Mouse (Mus musculus): ENCODE results near the gene H1foo. TPM values are rescaled to one million over a fixed set of nuclear protein-coding genes. Genes with fewer than 3 reads are reported as not detected.
A peak's percentile ranks its signal among the peaks of the same experiment; 100 is the strongest.

H1foo gene
- not detected in 2 replicates for polyA plus RNA-seq (2015; fragmentation: Nextera tagmentation; extraction: Ambion mirVana)

DNA sequence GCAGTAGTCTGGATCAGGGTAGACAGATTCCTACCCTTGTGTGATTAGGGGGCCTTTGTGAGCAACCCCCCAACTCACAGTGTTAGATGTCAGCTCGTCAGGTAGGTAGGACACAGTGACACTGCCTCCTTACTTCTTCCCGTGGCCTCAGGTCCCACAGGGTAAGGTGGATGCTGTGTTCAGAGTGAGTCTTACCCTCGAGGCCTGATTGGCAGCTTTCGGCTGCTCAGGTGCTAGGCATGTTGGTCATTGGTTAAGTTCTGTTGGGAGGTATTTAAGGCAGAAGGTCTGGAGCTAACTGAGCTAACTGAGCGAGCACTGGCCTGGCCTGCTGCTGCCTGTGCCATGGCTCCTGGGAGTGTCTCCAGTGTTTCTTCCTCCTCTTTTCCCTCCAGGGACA is at the start of gene H1foo:
H1foo (plus strand) TSS at position 301 of the 400 bp plus-strand sequence.
- H3K27me3 ChIP-seq = no peaks in the 10 kb centered on the region
- no peaks in the 10 kb centered on the region for H3K36me3 ChIP-seq
- H3K27ac ChIP-seq = no peak within 1 kb of the TSS
- no peaks in the 10 kb centered on the region for H3K9me3 ChIP-seq (replicated peaks)
- H3K9ac ChIP-seq = no peak within 1 kb of the TSS
- H3K4me1 ChIP-seq (replicated peaks) = peaks cover 39% of the 10 kb centered on the region
- no peak within 1 kb of the TSS for H3K4me3 ChIP-seq (replicated peaks)
- DNase-seq (no peak), ATAC-seq (ENCODE audit: low read depth) (no peak)
- no peak within 1 kb of the TSS for H3K4me2 ChIP-seq
- WGBS (ENCODE audit: insufficient replicate concordance) = 52% methylated on average over 5 of the region's 5 CpGs

- H3K4me1 ChIP-seq (replicated peaks) = 0 out of 2 replicates have a peak, but pooled peaks cover 2% of the 10 kb centered on the region
Measured at GRCm38 (mm10) chr6:115896346-115896745, 48.4 kb upstream of the H1foo start.

DNA sequence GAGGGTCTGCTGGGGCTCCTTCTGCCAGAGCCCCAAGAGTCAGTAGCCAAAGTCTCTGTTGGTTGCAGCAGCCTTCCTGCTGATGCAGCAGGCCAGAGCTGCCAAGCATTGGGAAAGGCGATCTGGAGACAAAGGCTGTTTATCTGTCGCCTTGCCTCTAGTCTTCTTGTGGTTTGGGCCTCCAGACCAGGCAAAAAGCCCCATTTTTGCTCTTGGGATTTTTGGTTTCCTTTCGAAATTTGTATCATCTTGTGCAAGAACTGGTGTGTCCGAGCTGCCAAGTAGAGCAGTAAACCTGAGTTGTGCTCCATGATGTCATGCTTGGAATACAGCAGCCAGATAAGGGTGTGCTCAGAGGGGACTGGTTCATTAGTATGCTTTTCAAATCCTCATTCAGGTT is 47.6 kb upstream of the H1foo start:
- ATAC-seq (ENCODE audit: low read depth) (no peak), DNase-seq (no peak)
- Histone ChIP-seq H3K27me3 (no peaks in the 10 kb centered on the region), H3K9ac (no peak overlapping the region), H3K4me1 (replicated peaks) (0 out of 2 replicates have a peak, but pooled peaks cover 2% of the 10 kb centered on the region), H3K9me3 (replicated peaks) (no peaks in the 10 kb centered on the region), H3K27ac (no peak overlapping the region), H3K4me2 (no peak overlapping the region), H3K4me3 (replicated peaks) (no peak overlapping the region), H3K36me3 (no peaks in the 10 kb centered on the region)
- WGBS (ENCODE audit: insufficient replicate concordance) = 39% methylated on average over 4 of the region's 4 CpGs

More at GRCm38 (mm10) chr6:115896346-115896745, 48.4 kb upstream of the H1foo start:
- Histone ChIP-seq H3K27ac (no peak overlapping the region), H3K9ac (no peak overlapping the region), H3K9me3 (replicated peaks) (no peaks in the 10 kb centered on the region), H3K4me2 (no peak overlapping the region), H3K27me3 (no peaks in the 10 kb centered on the region), H3K36me3 (no peaks in the 10 kb centered on the region), H3K4me3 (replicated peaks) (no peak overlapping the region)
- WGBS (ENCODE audit: insufficient replicate concordance) = 67% methylated on average over 1 of the region's 1 CpGs
- ATAC-seq (ENCODE audit: low read depth) = no peak
- no peak for DNase-seq

DNA sequence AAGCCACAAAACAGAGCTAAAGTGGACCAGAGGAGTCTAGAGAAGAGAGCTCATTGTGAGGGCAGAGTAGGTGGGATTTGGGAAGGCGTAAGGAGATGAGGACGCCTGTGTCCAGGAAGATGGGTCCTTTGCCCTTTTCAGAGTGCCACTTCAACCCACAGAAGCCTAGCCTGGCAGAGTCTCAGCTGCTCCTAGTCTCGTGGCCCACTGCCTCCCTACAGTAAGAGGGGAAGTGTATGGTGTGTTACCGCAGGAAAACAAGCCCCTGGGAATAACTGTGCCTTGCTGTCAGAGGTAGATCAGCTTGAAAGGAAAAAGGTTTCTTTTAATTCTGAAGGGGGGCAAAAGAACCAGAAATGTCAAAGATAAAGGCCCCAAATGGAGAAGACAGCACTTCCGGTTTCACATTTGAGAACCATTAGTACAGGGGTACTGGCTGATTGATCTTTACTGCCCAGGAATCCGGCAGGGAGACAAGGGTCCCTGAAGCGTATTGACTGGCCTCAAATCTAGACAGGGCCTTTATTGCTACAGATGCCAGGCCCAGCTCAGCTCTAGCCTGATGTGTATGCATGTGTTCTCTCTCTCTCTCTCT is 46.7 kb upstream of the H1foo start:
- 57% methylated on average over 7 of the region's 7 CpGs for WGBS (ENCODE audit: insufficient replicate concordance)
- H3K36me3 ChIP-seq = no peaks in the 10 kb centered on the region
- DNase-seq = no peak
- no peak for ATAC-seq (ENCODE audit: low read depth)
- no peak overlapping the region for H3K27ac ChIP-seq
- no peak overlapping the region for H3K4me2 ChIP-seq
- H3K9me3 ChIP-seq (replicated peaks) = no peaks in the 10 kb centered on the region
- H3K27me3 ChIP-seq = no peaks in the 10 kb centered on the region
- H3K9ac ChIP-seq = no peak overlapping the region
- no peak overlapping the region for H3K4me3 ChIP-seq (replicated peaks)
- 0 out of 2 replicates have a peak, but pooled peaks cover 2% of the 10 kb centered on the region for H3K4me1 ChIP-seq (replicated peaks)

GRCm38 (mm10) chr6:115901062-115901461 is 43.7 kb upstream of the H1foo start:
- Histone ChIP-seq H3K9ac (no peak overlapping the region), H3K27ac (no peak overlapping the region), H3K27me3 (no peaks in the 10 kb centered on the region), H3K4me1 (replicated peaks) (peaks cover 7% of the 10 kb centered on the region), H3K36me3 (no peaks in the 10 kb centered on the region), H3K4me3 (replicated peaks) (no peak overlapping the region), H3K4me2 (no peak overlapping the region), H3K9me3 (replicated peaks) (no peaks in the 10 kb centered on the region)
- 6% methylated on average over 3 of the region's 3 CpGs for WGBS (ENCODE audit: insufficient replicate concordance)
- DNase-seq (no peak), ATAC-seq (ENCODE audit: low read depth) (no peak)

- ATAC-seq (ENCODE audit: low read depth) (no peak), DNase-seq (no peak)
- Histone ChIP-seq H3K4me1 (replicated peaks) (peaks cover 11% of the 10 kb centered on the region), H3K36me3 (no peaks in the 10 kb centered on the region), H3K4me3 (replicated peaks) (no peak overlapping the region), H3K27me3 (no peaks in the 10 kb centered on the region), H3K27ac (no peak overlapping the region), H3K9ac (no peak overlapping the region), H3K4me2 (no peak overlapping the region), H3K9me3 (replicated peaks) (no peaks in the 10 kb centered on the region)
- 69% methylated on average over 8 of the region's 8 CpGs for WGBS (ENCODE audit: insufficient replicate concordance)
Measured at GRCm38 (mm10) chr6:115901489-115901931, 43.2 kb upstream of the H1foo start.

GRCm38 (mm10) chr6:115902545-115902944 is 42.2 kb upstream of the H1foo start:
- Histone ChIP-seq H3K9ac (no peak overlapping the region), H3K4me3 (replicated peaks) (no peak overlapping the region), H3K9me3 (replicated peaks) (no peaks in the 10 kb centered on the region), H3K27me3 (no peaks in the 10 kb centered on the region), H3K4me1 (replicated peaks) (peaks cover 16% of the 10 kb centered on the region), H3K4me2 (no peak overlapping the region), H3K36me3 (no peaks in the 10 kb centered on the region), H3K27ac (no peak overlapping the region)
- no peak for ATAC-seq (ENCODE audit: low read depth)
- WGBS (ENCODE audit: insufficient replicate concordance) = 62% methylated on average over 3 of the region's 3 CpGs
- DNase-seq = no peak

DNA sequence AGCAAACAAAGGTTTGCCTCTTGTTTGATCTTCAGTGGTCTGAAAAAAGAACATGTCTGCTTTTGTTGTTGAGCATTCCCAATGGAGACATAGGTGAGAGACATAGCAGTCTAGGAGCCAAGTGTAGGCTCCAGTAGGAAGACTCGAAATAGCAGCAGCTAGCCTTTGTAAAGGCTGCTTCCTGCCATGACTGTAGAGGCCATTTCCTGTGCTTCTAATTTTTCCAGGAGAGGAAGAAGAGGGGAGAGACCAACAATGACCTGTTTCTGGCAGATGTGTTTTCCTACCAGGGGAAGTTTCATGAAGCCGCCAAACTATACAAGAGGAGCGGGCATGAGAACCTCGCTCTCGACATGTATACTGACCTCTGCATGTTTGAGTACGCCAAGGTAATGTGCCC is 39.2 kb upstream of the H1foo start:
- Histone ChIP-seq H3K4me1 (replicated peaks) (peaks cover 46% of the 10 kb centered on the region), H3K36me3 (no peaks in the 10 kb centered on the region), H3K9ac (no peak overlapping the region), H3K27ac (no peak overlapping the region), H3K4me2 (no peak overlapping the region), H3K27me3 (no peaks in the 10 kb centered on the region), H3K9me3 (replicated peaks) (no peaks in the 10 kb centered on the region), H3K4me3 (replicated peaks) (no peak overlapping the region)
- 64% methylated on average over 6 of the region's 6 CpGs for WGBS (ENCODE audit: insufficient replicate concordance)
- DNase-seq (no peak), ATAC-seq (ENCODE audit: low read depth) (no peak)

- 14% methylated on average over 1 of the region's 1 CpGs for WGBS (ENCODE audit: insufficient replicate concordance)
- Histone ChIP-seq H3K4me1 (replicated peaks) (peaks cover 47% of the 10 kb centered on the region), H3K9ac (no peak overlapping the region), H3K9me3 (replicated peaks) (no peaks in the 10 kb centered on the region), H3K27ac (no peak overlapping the region), H3K36me3 (no peaks in the 10 kb centered on the region), H3K27me3 (no peaks in the 10 kb centered on the region), H3K4me3 (replicated peaks) (no peak overlapping the region), H3K4me2 (no peak overlapping the region)
- ATAC-seq (ENCODE audit: low read depth) = no peak
- no peak for DNase-seq
Measured at GRCm38 (mm10) chr6:115906455-115906854, 38.3 kb upstream of the H1foo start.

DNA sequence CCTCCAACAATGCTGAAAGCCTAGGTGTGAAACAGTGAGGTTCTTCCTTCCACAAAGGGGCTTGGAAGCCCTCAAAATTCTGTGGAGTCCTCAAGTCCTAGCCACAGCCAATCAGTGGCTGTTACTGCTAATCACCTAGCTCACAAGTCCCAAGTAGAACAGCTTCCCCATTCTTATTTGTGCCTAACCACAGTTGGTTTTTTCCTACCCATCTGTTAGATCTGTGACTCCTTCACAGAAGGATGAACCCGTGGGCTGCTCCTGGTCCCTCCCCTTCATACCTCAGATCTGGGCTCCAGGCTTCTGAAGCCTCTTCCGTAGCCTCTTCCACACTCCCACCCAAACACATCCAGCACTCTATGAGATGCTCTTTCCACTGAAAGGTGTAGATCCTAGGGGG is 37.9 kb upstream of the H1foo start:
- WGBS (ENCODE audit: insufficient replicate concordance) = 26% methylated on average over 2 of the region's 2 CpGs
- H3K4me1 ChIP-seq (replicated peaks) = peaks cover 47% of the 10 kb centered on the region
- H3K4me3 ChIP-seq (replicated peaks) = no peak overlapping the region
- no peak overlapping the region for H3K4me2 ChIP-seq
- H3K27me3 ChIP-seq = no peaks in the 10 kb centered on the region
- no peaks in the 10 kb centered on the region for H3K9me3 ChIP-seq (replicated peaks)
- H3K27ac ChIP-seq = no peak overlapping the region
- no peaks in the 10 kb centered on the region for H3K36me3 ChIP-seq
- H3K9ac ChIP-seq = no peak overlapping the region
- no peak for ATAC-seq (ENCODE audit: low read depth)
- DNase-seq = no peak

DNA sequence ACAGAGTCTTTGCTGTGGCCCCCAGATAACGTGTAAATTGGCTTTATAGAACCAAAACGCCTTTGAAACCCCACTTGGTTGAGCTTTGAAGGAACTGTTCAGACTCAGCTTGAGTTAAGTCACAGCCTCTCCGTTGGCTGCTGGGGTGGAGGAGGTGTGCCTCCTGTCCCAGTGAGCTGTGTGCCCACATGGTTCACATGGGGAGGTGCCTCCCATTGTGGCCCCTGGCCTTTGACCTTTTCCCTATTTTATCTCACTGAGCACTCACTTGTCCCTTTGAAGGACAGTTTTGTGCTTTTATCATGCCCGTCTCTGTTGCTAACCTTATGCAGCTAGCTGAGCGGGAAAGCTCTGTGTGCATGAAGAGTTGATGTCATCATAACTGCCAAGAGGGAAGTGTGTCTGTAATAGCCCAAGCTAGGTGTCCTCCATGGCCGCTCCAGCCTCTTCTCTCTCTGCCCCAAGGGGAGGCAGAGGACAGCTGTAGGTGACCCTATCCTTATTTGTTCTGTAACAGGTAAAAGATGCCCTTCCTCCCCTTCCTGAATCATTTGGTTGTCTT is 36.2 kb upstream of the H1foo start:
- ATAC-seq (ENCODE audit: low read depth) (peak; percentile 43), DNase-seq (peak; percentile 15)
- peaks cover 47% of the 10 kb centered on the region for H3K4me1 ChIP-seq (replicated peaks)
- H3K4me2 ChIP-seq = no peak overlapping the region
- no peaks in the 10 kb centered on the region for H3K9me3 ChIP-seq (replicated peaks)
- no peak overlapping the region for H3K27ac ChIP-seq
- H3K27me3 ChIP-seq = no peaks in the 10 kb centered on the region
- WGBS (ENCODE audit: insufficient replicate concordance) = 12% methylated on average over 6 of the region's 6 CpGs
- H3K4me3 ChIP-seq (replicated peaks) = no peak overlapping the region
- no peak overlapping the region for H3K9ac ChIP-seq
- no peaks in the 10 kb centered on the region for H3K36me3 ChIP-seq

DNA sequence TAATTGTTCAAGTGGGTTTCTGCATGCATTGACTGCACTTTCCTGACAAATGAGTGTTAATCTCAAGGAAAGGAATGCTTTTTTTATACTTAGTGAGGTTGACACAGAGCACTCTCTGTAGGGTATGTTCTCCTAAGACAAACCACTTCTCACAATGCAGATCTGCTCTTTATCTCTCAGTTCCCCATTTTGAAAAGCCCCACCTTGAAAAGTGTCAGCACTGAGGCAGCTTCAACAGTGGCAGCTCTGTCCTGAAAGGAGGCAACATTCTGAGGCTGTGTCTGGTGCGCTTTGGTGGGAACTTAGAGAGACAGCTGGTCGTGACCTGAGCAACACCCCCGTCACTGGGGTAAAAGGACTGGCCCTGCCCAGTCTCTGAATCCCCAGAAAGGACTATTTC is 35.7 kb upstream of the H1foo start:
- H3K27ac ChIP-seq = no peak overlapping the region
- no peaks in the 10 kb centered on the region for H3K27me3 ChIP-seq
- no peak overlapping the region for H3K4me3 ChIP-seq (replicated peaks)
- H3K36me3 ChIP-seq = no peaks in the 10 kb centered on the region
- no peak for DNase-seq
- no peaks in the 10 kb centered on the region for H3K9me3 ChIP-seq (replicated peaks)
- no peak overlapping the region for H3K9ac ChIP-seq
- WGBS (ENCODE audit: insufficient replicate concordance) = 17% methylated on average over 3 of the region's 3 CpGs
- no peak for ATAC-seq (ENCODE audit: low read depth)
- H3K4me1 ChIP-seq (replicated peaks) = peaks cover 47% of the 10 kb centered on the region
- no peak overlapping the region for H3K4me2 ChIP-seq
